ENCODE assay signal across 1 mouse cellular context in genomic region chr10:62543399-62543808, GRCm38 (mm10).
A peak's percentile ranks its signal among the peaks of the same experiment; 100 is the strongest.
TF ChIP-seq lines count a peak whose summit lies in the region.

No protein-coding gene starts in this region.

TF ChIP-seq in CH12.LX, 34 proteins besides CTCF, POLR2A, EP300 and RAD21:
- TF ChIP-seq ETS1 (conservative IDR thresholded peaks at IDR 0.05; ENCODE audit: low read depth, low read length) (peak; percentile 99), NELFE (IDR thresholded peaks at IDR 0.05; ENCODE audit: low read depth, low read length) (no peak), TBP (conservative IDR thresholded peaks at IDR 0.05; ENCODE audit: low read depth, low read length) (peak; percentile 55; the same call in 1 of the 2 replicates), ZNF384 (IDR thresholded peaks at IDR 0.05; ENCODE audit: low read depth, low read length) (no peak), GABPA (IDR thresholded peaks at IDR 0.05; ENCODE audit: insufficient replicate concordance, low read depth, low read length) (no peak), USF2 (conservative IDR thresholded peaks at IDR 0.05; ENCODE audit: low read depth, low read length) (no peak), MXI1 (IDR thresholded peaks at IDR 0.05; ENCODE audit: low read depth, low read length) (peak; percentile 75), CHD2 (IDR thresholded peaks at IDR 0.05; ENCODE audit: low read length) (peak; percentile 82), KAT2A (IDR thresholded peaks at IDR 0.05; ENCODE audit: insufficient replicate concordance, low read length) (peak; percentile 60; the same call in 1 of the 2 replicates), PAX5 (IDR thresholded peaks at IDR 0.05; ENCODE audit: low read length) (no peak), IRF4 (IDR thresholded peaks at IDR 0.05; ENCODE audit: low read depth, low read length) (peak; percentile 94), MYC (IDR thresholded peaks at IDR 0.05; ENCODE audit: low read depth, low read length) (peak; percentile 92), USF1 (IDR thresholded peaks at IDR 0.05; ENCODE audit: low read depth, low read length) (no peak), BHLHE40 (IDR thresholded peaks at IDR 0.05; ENCODE audit: low read depth, low read length) (peak; percentile 90), MEF2A (IDR thresholded peaks at IDR 0.05; ENCODE audit: borderline replicate concordance, low read depth, low read length) (peak; percentile 92), JUND (conservative IDR thresholded peaks at IDR 0.05; ENCODE audit: low read depth, low read length) (peak; percentile 85), ZMIZ1 (IDR thresholded peaks at IDR 0.05; ENCODE audit: low read depth, low read length) (peak; percentile 74), RCOR1 (conservative IDR thresholded peaks at IDR 0.05; ENCODE audit: low read depth, low read length) (peak; percentile 79; the same call in 1 of the 2 replicates), SMC3 (IDR thresholded peaks at IDR 0.05; ENCODE audit: low read depth, low read length) (peak; percentile 24), E2F4 (IDR thresholded peaks at IDR 0.05; ENCODE audit: insufficient replicate concordance, low read depth, low read length) (no peak; the same call in 1 of the 2 replicates), HCFC1 (IDR thresholded peaks at IDR 0.05; ENCODE audit: low read depth, low read length) (peak; percentile 51; the same call in 1 of the 2 replicates), ELF1 (IDR thresholded peaks at IDR 0.05; ENCODE audit: low read depth, low read length) (peak; percentile 79), POLR2AphosphoS2 (IDR thresholded peaks at IDR 0.05; ENCODE audit: low read depth, low read length) (no peak), ZKSCAN1 (IDR thresholded peaks at IDR 0.05; ENCODE audit: borderline replicate concordance, low read depth, low read length) (no peak), ZC3H11A (IDR thresholded peaks at IDR 0.05; ENCODE audit: low read depth, low read length) (no peak), MAFK (IDR thresholded peaks at IDR 0.05; ENCODE audit: insufficient replicate concordance, low read length) (peak; percentile 85), JUN (IDR thresholded peaks at IDR 0.05; ENCODE audit: insufficient read depth, low read depth, low read length) (peak; percentile 85), TCF12 (IDR thresholded peaks at IDR 0.05; ENCODE audit: low read depth, low read length) (peak; percentile 93), MAZ (IDR thresholded peaks at IDR 0.05; ENCODE audit: low read depth, low read length) (peak; percentile 95), CHD1 (IDR thresholded peaks at IDR 0.05; ENCODE audit: low read depth, low read length) (peak; percentile 71; the same call in 1 of the 2 replicates), MAX (IDR thresholded peaks at IDR 0.05; ENCODE audit: low read length) (peak; percentile 75), UBTF (IDR thresholded peaks at IDR 0.05; ENCODE audit: low read depth, low read length) (peak; percentile 64; the same call in 1 of the 2 replicates), NRF1 (IDR thresholded peaks at IDR 0.05; ENCODE audit: low read depth, low read length) (no peak; the same call in 1 of the 2 replicates), SIN3A (IDR thresholded peaks at IDR 0.05; ENCODE audit: low read length) (peak; percentile 71; the same call in 1 of the 2 replicates)
